Mouse (Mus musculus): ENCODE measurements around the gene Arl5b.

Gene Arl5b

DNA sequence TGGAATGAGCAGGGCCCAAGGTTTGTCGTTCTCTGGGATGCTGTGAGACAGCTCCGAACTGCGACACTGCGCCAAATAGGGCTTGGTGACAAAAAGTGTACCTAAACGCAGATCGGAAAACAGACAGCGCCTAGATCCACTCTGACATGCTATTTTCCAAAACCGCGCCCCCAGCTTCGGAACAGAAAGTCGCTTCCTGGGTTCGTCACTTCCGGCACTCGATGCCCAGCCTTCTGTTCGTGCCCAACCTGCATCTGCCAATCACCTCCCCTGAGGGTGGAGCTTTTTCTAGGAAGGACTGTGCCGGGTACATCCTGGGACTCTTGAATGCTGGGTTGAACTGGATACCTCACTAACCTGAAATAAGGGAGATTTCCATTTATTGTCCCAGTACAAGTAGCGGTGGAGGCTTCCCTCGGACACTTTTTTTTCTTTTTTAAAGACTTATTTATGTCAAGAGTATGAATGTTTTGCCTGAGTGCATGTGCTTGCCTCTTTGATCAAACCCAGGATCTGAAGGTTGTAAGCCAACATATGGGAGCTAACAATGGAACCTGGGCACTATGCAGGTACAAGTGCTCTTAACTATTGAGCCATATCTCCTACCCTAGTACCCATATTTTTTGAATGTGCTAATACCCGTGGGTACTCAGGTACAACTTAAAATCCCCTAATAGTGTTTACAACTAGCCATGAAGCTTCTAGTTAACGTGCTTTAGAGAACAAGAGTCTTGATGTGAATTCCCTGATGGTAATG lies at the start of gene Arl5b:
TSS of gene Arl5b (plus strand) at position 279 of the 757 bp plus-strand sequence.
- TF ChIP-seq GATA4 (IDR thresholded peaks at IDR 0.05; ENCODE audit: insufficient replicate concordance, low read length) = no peak

DNA sequence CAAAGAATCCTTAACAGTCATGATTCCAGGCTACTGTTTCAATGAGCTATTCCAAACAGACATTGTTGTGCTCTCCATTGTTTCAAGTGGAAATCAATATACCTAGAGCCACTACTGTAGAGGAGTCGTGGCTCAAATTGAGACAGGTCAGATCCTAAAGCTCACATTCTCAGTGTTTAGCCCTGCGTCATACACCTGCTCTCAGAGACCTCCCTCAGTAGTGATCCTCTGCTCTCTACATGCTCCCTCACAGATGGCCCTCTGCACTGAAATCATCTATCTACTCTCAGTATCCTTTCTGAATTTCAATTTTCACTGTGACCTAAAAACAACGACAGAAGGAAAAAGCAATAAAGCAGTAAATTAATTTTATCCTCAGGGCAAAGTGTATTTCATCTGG lies 41.7 kb upstream of the Arl5b start:
- no peak for TF ChIP-seq GATA4 (IDR thresholded peaks at IDR 0.05; ENCODE audit: insufficient replicate concordance, low read length)

DNA sequence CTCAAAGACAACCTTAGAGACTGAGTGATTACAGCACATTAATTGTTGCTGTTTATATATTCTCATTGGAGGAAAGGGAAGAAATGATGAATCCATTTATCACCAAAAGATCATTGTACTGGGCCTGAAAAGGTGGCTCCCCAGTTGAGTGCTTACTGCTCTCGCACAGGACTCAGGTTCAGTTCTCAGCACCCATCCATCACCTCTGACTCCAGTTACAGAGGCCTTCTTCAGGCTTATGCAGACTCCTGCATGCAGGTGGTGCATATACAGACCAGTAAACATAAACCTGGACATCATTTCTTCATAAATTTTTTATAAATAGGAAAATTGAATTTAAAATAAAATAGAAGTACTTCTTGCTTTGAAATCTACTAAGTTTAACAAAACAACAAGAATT lies 41.1 kb upstream of the Arl5b start:
- TF ChIP-seq GATA4 (IDR thresholded peaks at IDR 0.05; ENCODE audit: insufficient replicate concordance, low read length) = no peak

DNA sequence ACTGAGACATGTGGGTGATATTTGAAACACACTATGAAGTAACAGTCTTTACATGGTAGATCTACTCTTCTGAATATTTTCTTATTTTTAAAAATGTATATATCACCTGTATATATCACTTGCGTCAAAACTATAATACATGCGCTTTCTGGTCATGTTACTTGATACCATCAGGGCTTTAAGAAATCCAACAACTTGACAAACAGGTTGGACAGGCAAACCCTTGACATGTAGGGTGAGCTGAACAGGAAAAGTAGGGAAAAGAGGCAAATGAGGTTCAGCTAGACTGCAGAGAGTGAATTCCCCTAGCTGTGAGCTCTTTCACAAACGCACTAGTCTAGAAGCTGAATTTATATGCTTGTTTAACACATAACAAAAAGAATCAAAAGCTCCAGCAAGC lies 22.4 kb upstream of the Arl5b start:
- TF ChIP-seq GATA4 (IDR thresholded peaks at IDR 0.05; ENCODE audit: insufficient replicate concordance, low read length) = no peak

DNA sequence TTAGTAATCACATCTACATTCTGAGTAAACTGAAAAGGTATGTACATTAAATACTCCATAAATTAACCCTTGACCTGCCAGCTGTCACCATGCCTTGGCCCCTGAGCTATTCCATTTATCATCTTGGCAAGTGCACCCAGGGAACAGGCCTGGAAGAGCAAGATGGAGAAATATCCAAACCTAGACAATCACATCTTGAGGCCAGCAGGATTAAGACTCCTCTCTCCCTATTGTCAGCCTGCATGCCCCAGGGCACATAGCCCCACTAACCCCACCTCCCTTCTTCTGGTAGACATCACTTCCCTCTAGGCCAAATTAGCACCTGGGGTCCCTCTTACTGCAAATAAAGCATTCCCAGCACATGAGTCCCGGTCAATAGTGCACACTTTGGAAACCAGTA lies 21.4 kb upstream of the Arl5b start:
- TF ChIP-seq GATA4 (IDR thresholded peaks at IDR 0.05; ENCODE audit: insufficient replicate concordance, low read length) = no peak

DNA sequence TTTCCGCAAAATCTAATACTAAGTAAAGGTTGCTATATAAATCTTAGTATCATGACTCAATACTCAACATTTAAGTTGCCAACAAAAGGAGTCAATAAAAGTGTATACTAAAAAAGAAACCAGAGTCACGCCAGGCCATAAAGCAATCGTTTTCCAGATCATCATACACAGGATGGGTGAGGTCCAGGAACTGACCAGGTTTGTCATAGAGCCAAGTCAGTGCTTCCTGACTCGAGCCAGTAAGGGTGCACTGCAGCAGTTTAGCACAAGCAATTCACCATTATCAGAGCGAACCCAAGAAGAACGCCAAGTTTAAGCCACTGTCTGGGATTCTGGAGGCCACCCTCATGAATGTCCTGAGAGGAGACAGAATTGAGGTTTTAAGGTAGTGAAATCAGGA lies 10.5 kb upstream of the Arl5b start:
- no peak for TF ChIP-seq GATA4 (IDR thresholded peaks at IDR 0.05; ENCODE audit: insufficient replicate concordance, low read length)

DNA sequence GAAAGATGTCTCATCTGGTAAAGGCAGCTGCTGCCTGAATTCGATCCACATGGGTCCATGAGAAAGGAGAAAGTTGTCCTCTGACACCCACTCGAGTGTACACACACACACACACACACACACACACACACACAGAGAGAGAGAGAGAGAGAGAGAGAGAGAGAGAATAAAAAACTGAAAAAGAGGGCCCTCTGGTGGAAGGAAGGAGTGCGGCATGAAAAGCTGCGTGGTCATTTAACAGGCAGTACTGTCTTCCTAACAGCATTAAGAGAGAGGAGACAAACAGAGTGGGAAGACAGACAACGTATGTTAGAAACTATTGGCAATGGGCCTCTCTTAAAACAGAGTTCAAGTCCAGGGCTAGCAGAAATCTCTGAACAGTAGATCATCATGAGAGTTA lies 8.9 kb upstream of the Arl5b start:
- TF ChIP-seq GATA4 (IDR thresholded peaks at IDR 0.05; ENCODE audit: insufficient replicate concordance, low read length) = no peak

DNA sequence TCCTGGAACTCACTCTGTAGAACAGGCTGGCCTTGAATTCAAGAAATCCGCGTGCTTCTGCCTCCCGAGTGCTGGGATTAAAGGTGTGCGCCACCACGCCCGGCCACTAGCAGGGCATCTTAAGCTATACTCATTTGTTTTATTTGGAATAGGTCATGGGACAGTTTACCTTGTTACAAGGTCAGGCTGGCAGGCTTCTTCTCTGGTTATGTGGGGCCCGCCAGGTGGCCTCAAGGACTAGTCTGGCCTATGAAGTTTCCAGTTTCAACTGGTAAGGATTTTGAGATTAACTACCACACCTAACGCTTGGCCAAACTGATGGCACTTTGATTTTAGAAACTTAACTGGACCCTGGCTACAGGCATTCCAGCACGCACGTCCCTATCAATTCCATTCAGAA lies 5.3 kb downstream of the Arl5b start:
- TF ChIP-seq GATA4 (IDR thresholded peaks at IDR 0.05; ENCODE audit: insufficient replicate concordance, low read length) = no peak

DNA sequence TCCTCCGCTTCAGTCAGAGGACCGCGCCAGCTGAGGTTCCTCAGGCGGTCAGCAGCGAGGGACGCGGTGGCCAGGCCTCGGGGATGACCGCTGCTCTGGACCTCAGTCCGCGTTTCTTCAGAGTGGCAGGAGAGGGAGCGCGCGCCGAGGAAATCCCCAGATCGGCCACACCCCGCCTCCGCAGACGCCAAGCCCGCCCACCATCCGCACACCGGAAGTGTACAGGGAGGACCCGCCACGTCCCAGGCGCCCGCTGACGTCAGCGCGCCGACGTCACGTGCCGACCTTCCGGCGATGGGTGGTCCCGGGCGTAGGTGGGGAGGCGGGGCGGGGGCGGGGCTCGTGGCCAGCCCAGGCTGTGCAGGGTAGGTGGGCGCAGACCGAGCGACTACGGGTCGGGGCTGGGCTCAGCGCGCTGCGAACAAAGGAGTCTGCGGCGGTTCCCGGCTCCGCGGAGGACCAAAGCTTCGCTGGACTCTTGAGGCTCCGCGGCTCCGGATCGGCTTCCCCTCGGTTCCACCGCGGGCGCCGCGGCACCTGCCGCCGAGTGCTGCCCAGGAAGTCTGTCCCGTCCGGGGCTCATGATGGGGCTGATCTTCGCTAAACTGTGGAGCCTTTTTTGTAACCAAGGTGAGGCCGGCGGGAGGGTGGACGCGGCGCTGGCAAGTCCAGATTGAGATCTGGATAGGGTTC lies 5.9 kb downstream of the Arl5b start, which contains the start of gene Nsun6:
TSS of gene Nsun6 (minus strand) at position 125 of the 693 bp plus-strand sequence.
- no peak; the same call in 1 of the 2 replicates for TF ChIP-seq GATA4 (IDR thresholded peaks at IDR 0.05; ENCODE audit: insufficient replicate concordance, low read length)

DNA sequence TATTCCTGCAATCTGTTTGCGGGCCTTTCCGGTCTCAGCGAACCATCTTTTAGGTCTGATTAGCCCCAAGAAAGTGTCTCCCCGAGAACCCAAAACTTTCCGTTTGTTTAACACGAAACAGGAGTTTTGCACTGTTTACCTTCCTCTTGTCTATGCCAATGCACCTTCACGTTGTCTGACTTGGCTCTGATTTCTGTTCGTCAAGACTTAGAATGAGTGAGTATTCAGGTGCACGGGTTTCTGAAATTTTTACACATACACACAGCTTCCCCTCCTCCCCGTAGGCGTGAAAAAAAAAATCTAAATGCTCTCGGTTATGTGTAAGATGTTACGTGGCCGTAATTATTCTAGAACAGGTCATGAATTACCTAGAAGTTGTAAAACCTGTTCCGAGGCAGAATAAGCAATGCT lies 6.6 kb downstream of the Arl5b start:
- no peak for TF ChIP-seq GATA4 (IDR thresholded peaks at IDR 0.05; ENCODE audit: insufficient replicate concordance, low read length)

DNA sequence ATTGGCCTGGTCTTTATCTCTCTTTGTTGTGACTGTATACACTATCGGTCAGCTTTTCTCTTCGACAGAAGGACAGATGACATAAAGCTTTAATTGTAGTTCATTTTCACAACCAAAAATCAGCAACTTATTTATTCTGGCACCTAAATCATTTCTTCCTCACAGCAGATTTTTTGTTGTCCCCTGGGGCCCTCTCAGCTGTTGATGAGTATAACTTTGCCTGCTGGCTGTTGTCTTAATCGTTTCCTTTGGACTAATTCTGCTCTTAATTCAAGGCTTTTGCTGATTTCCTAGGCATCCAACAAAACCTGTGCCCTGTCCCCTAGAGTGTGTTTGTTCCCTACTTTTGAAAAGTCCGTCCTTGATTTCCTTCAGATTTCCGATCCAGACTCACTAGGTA lies 9.0 kb downstream of the Arl5b start:
- no peak for TF ChIP-seq GATA4 (IDR thresholded peaks at IDR 0.05; ENCODE audit: insufficient replicate concordance, low read length)

DNA sequence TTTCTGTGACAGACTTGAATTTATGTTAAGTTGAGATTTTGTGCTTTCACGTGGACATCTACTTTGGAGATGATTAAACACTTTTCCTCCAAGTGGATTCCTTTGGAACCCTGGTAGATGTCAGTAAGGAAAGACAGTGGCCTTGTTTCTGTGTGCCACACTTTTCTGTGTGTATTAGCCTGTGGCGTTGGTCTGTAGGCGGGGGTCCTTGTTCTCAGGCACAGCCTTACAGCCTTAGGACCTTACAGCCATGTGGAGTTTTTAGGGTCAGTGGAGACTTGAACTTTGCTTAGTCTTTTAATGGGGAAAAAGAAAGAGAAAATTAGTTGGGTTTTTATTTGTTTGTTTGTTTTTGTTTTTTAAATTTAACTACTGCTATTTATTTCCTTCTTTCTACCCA lies 11.7 kb downstream of the Arl5b start:
- no peak for TF ChIP-seq GATA4 (IDR thresholded peaks at IDR 0.05; ENCODE audit: insufficient replicate concordance, low read length)

DNA sequence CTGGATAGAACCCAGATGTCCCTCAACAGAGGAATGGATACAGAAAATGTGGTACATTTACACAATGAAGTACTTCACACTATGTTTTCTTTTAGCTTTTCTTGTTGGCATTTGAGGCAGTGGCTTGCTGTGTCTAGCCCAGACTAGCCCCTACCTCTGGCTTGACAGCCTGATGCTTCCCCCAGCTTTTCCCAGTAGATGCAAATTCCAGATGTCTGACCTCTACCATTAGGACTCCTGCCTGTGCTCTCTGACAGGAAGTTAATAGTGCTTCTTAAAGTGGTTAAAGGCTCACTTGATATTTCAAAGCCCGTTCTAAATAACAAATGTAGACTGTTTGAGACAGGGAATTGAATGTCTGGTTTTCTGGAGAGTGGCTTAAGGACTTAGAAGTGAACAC lies 14.6 kb downstream of the Arl5b start:
- TF ChIP-seq GATA4 (IDR thresholded peaks at IDR 0.05; ENCODE audit: insufficient replicate concordance, low read length) = no peak

DNA sequence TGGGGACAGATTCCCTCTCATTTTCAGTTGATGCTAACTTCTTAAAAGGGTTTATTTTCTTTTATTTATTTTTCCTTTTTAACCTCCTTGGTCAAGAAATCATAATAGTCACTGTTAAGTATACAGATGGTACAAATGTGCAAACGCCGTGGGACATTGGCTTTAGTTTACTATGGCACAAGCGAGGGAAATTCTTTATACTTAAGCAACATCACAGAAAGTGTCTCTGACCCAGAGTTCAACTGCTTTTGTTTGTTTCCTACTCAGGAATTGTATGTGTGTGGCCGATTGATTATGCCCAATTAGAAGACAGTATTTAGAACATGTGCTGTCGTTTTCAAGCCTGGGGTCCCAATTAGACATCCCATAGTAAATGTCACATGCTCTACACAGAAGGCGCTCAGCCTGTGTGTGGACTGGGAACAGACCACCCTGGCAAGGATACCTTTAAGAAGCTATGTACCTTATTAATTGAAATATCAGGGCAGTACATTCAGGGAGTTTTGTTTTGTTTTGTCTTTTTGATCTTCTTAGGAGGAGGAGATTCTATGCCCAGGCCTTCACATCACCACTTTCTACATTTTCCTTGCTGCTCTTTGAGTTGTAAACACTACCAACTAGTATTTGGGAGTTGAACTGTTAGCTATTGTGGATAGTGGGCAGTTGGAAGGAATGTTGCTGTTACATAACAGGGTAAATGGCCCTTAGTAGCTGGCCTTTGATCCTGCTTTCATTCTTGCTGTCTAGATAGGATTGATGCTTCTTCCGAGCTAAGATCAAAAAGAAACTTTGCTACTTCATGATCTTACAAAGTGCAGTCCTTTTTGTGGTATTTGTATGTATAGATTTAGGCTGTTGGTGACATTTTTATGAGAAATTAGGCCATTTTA lies 15.4 kb downstream of the Arl5b start:
- no peak for TF ChIP-seq GATA4 (IDR thresholded peaks at IDR 0.05; ENCODE audit: insufficient replicate concordance, low read length)

DNA sequence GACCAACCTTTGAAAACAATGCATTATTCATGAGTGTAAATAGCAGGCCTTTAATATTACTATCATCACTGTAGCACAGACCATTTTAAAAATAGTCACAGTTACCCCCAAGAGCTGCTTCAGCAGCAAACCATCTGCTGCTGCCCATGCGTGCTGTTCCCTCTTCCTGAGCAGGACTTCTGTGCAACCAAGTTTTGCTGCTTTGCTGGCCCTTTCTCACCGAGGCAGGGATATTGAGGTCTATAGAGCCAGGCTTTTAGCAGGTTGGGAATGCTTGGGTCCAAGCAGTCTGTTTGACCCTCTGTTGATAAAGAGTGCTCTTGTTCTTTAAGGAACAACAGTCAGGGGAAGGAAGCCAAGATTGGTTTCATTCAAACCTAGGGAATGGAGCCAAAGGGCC lies 16.3 kb downstream of the Arl5b start:
- TF ChIP-seq GATA4 (IDR thresholded peaks at IDR 0.05; ENCODE audit: insufficient replicate concordance, low read length) = no peak

DNA sequence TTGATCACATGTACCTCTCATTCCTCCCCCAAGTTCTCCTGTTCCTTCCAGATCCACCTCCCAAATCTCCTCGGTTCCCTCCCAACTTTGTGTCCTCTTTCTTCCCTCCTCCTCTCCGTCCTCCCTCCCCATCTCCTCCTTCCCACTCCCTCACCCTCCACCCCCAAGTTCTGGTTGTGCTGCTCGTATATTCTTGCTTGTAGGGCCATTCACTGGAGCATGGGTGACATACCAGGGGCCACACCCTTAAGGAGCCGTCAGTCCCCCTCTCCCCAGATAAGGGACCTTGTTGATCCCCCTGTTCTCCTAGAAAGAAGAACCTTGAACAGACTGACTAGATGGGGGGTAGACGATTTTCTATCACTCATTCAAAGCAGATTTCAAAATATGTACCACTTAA lies 17.9 kb downstream of the Arl5b start:
- TF ChIP-seq GATA4 (IDR thresholded peaks at IDR 0.05; ENCODE audit: insufficient replicate concordance, low read length) = no peak

Data from liver, adult (tissue).